Mouse (Mus musculus) ES-E14 (cell line): ENCODE data around the gene Plekhb2. TPM values are rescaled to one million over a fixed set of nuclear protein-coding genes. Genes with fewer than 3 reads are reported as not detected.

Experiments used
- DNase-seq: peaks from one replicate; pipeline ENCODE4 v3.0.0-alpha.2; 2013; ENCODE audit warnings: low read depth, low spot score
- H3K27ac ChIP-seq: 2 replicates; pipeline ENCODE4 v1.5.1; 2012; ENCODE audit warnings: low read depth, mild to moderate bottlenecking, low read length, moderate library complexity, mixed read lengths; ENCODE audit not compliant: poor library complexity, insufficient read depth, severe bottlenecking
- H3K36me3 ChIP-seq: 2 replicates; pipeline ENCODE4 v1.6.1; 2012; ENCODE audit warnings: mild to moderate bottlenecking, low read length, moderate library complexity, mixed read lengths; ENCODE audit not compliant: control insufficient read depth, poor library complexity, insufficient read depth, severe bottlenecking
- H3K4me1 ChIP-seq, 2 experiments: fragments of 150-350 bp in 1 of 2; sonication (generic) in 1 of 2; 2 replicates each; pipeline ENCODE4 v1.6.1; 2012; ENCODE audit warnings: low read length in 2 of 2, mild to moderate bottlenecking in 1 of 2, mixed read lengths in 1 of 2; ENCODE audit not compliant: control insufficient read depth in 2 of 2, insufficient read depth in 2 of 2, poor library complexity in 1 of 2
- H3K4me3 ChIP-seq, 2 experiments: fragments of 150-350 bp in 1 of 2; sonication (generic) in 1 of 2; 2 replicates each; pipeline ENCODE4 v1.5.1; 2012; ENCODE audit warnings: low read length in 2 of 2, low read depth in 1 of 2, mild to moderate bottlenecking in 1 of 2, mixed read lengths in 1 of 2; ENCODE audit not compliant: insufficient read depth in 1 of 2, poor library complexity in 1 of 2, severe bottlenecking in 1 of 2
- H3K9ac ChIP-seq: 2 replicates; pipeline ENCODE4 v1.6.1; 2012; ENCODE audit warnings: low read depth, mild to moderate bottlenecking, low read length, mixed read lengths; ENCODE audit not compliant: poor library complexity, insufficient read depth, severe bottlenecking
- H3K9me3 ChIP-seq: fragments of 150-350 bp; sonication (generic); 2 replicates; pipeline ENCODE4 v1.6.1; 2012; ENCODE audit warnings: low read depth, mild to moderate bottlenecking, low read length; ENCODE audit not compliant: control insufficient read depth, insufficient read depth
- CHD2 ChIP-seq: IDR thresholded peaks from 2 replicates; pipeline ENCODE4 v1.6.1; 2014; ENCODE audit warnings: mild to moderate bottlenecking, low read depth, low read length, inconsistent platforms
- HCFC1 ChIP-seq: IDR thresholded peaks from 2 replicates; pipeline ENCODE4 v1.6.1; 2012; ENCODE audit warnings: low read length, inconsistent platforms, borderline replicate concordance; ENCODE audit not compliant: insufficient read depth
- MAFK ChIP-seq: IDR thresholded peaks from 2 replicates; pipeline ENCODE4 v1.6.1; 2014; ENCODE audit warnings: mild to moderate bottlenecking, low read depth, low read length, inconsistent platforms; ENCODE audit not compliant: insufficient read depth
- ZC3H11A ChIP-seq: IDR thresholded peaks from 2 replicates; pipeline ENCODE4 v1.6.1; 2012; ENCODE audit warnings: low read depth, mild to moderate bottlenecking, inconsistent platforms, low read length, borderline replicate concordance
- ZNF384 ChIP-seq: IDR thresholded peaks from 2 replicates; pipeline ENCODE4 v1.6.1; 2012; ENCODE audit warnings: low read depth, low read length, inconsistent platforms
- in situ Hi-C, 2 experiments: fragments of 600-800 bp; cut with MboI; formaldehyde crosslinking; loops; one replicate each; pipeline ENCODE4 v1.15.1; 2025; ENCODE audit warnings: low sequenced_read_pairs in 2 of 2, inconsistent platforms in 1 of 2; ENCODE audit not compliant: unreplicated experiment in 2 of 2
- total RNA-seq: library from RNA; depleted of rRNA; stranded (reverse); fragments of 300-350 nt; gene quantifications from 2 replicates; pipeline ENCODE4 v1.2.3, GENCODE M21; 2012

The Plekhb2 gene
- total RNA-seq, 1 experiment, result 13.0 TPM

DNA sequence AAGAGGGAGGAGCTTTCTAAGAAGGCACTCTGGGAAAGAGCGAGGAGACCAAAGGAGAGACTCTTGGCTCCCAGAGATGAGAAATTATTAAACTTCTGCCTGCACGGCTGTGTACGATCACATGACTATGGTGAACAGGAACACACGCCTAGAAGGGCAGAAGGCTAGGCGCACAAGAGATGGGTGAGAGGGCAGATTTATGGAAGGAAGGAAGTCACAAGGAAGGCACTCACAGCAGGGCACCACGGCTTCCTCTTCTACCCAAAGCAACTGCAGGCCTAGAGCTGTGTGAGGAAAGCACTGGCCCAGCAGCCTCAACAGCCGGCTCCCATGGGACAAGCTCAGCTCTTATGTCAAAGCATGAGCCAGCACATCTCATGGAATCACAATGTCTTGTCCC lies 21.9 kb upstream of the Plekhb2 start:
- Histone ChIP-seq H3K36me3 (peaks cover 22% of the 10 kb centered on the region), H3K4me1 (no peaks in the 10 kb centered on the region), H3K9me3 (no peaks in the 10 kb centered on the region), H3K4me3 (no peak overlapping the region), H3K27ac (no peak overlapping the region), H3K9ac (no peak overlapping the region)
- no peak for DNase-seq
- no peak for TF ChIP-seq ZC3H11A
- TF ChIP-seq HCFC1, result no peak
- no peak for TF ChIP-seq CHD2
- TF ChIP-seq ZNF384, result no peak
- TF ChIP-seq MAFK, result no peak
- in situ Hi-C loops, result no loop called here

DNA sequence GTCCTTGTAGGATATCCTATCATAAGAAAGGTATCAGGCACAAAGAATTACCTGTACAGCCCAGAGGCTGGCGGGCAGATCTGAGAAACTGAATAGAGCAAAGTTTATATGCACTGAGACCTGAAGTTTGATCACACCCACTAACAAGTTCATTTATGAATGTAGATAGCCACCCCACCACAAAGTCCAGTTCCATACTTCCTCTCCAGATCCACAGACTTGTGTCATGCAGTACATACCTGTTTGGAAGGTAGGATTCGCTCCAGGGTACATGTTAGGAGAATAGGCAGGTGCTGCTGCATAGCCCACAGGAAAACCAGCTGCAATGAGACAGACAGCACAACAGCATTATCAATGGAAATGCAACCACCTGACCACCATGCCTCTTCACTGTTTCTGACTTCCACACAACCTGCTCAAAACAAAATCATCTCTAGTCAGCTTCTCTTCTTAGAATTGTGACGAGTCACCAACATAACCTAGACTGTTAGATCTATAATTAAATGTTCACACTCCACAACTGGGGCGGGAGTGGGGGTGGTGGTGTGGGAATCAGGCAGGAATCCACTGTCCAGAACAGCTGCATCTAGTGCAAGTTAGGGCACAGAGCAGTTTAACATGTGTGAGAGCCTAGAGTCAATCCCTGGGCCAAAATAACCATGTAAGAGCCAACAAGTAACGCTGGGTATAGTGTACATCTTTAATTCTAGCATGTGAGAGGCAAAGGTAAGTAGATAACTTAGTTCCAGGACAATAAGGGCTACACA lies 21.1 kb upstream of the Plekhb2 start:
- no peak overlapping the region for H3K9ac ChIP-seq
- H3K27ac ChIP-seq, result no peak overlapping the region
- no peak for DNase-seq
- no peaks in the 10 kb centered on the region for H3K9me3 ChIP-seq
- no peak overlapping the region for H3K4me3 ChIP-seq
- H3K36me3 ChIP-seq, result peaks cover 20% of the 10 kb centered on the region
- in situ Hi-C loops, result no loop called here
- H3K4me1 ChIP-seq, result no peaks in the 10 kb centered on the region
- TF ChIP-seq CHD2 (no peak), ZNF384 (no peak), ZC3H11A (no peak), HCFC1 (no peak), MAFK (no peak)

DNA sequence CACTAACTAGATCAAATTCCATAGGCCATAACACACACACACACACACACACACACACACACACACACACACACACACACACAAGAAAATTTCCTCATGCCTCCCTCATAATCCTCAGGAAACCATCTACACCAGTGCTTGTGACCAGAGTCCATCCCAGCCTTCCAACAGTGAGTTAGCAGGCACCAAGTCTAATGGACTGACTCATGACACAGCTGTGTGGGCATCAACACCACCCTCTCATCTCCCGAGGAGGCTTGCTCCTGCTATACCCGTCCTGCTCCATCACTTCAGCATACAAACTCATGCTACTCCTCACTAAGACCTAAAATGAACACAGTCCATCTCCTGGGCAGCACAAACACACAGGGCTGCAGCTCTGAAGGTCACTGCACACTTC lies 18.8 kb upstream of the Plekhb2 start:
- no peak for DNase-seq
- TF ChIP-seq ZNF384, result no peak
- no peak for TF ChIP-seq CHD2
- no peak for TF ChIP-seq ZC3H11A
- TF ChIP-seq MAFK, result no peak
- TF ChIP-seq HCFC1, result no peak
- H3K9ac ChIP-seq, result no peak overlapping the region
- no peak overlapping the region for H3K4me3 ChIP-seq
- H3K36me3 ChIP-seq, result peaks cover 23% of the 10 kb centered on the region
- H3K27ac ChIP-seq, result no peak overlapping the region
- H3K9me3 ChIP-seq, result no peaks in the 10 kb centered on the region
- no peaks in the 10 kb centered on the region for H3K4me1 ChIP-seq
- in situ Hi-C loops, result no loop called here

DNA sequence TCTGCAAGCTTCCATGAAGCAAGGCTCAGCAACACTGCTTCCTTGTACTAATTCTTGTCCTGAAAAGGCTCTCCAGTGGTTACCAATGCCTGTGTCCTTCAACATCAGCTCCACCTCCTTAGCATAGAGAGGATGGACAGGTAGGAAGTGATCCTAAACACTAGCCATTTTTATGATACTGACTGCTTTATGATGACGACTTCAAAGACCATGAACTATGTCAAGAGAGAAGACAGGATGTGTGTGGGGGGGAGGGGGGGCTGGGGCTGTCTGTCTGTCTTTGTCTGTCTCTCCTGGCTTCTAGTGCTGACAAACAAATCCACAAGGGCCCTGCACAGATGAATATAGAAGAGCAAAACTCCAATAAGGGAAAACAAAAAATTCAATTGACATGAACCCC lies 18.4 kb upstream of the Plekhb2 start:
- H3K9me3 ChIP-seq, result no peaks in the 10 kb centered on the region
- peaks cover 24% of the 10 kb centered on the region for H3K36me3 ChIP-seq
- TF ChIP-seq MAFK (no peak), HCFC1 (no peak), ZC3H11A (no peak), ZNF384 (no peak), CHD2 (no peak)
- in situ Hi-C loops, result no loop called here
- no peak for DNase-seq
- H3K9ac ChIP-seq, result no peak overlapping the region
- H3K27ac ChIP-seq, result no peak overlapping the region
- no peaks in the 10 kb centered on the region for H3K4me1 ChIP-seq
- no peak overlapping the region for H3K4me3 ChIP-seq

DNA sequence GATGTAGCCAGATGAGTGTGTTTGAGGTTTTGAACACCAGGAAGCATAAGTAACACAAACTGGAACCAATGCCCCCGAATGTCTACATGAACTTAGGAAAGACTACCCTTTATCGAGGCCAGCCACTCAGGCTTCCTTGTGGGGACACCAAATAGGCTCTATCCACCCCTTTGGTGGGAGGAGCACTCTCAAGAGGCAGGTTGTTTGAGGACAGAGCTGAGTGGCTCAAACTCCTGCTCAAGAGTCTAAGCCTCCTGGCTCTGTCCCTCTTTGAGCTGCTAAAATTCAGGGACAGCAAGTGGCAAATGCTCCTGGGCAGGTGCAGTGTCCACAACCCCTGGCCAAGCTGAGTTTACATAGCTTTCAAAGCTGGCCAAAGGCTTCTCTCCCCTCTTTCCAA lies 14.9 kb upstream of the Plekhb2 start:
- Histone ChIP-seq H3K4me1 (peaks cover 0 to 7% of the 10 kb centered on the region in 2 experiments; a peak in 1 of 4 replicates), H3K36me3 (peaks cover 21% of the 10 kb centered on the region), H3K27ac (no peak overlapping the region), H3K4me3 (no peak overlapping the region), H3K9me3 (no peaks in the 10 kb centered on the region), H3K9ac (no peak overlapping the region)
- in situ Hi-C loops, result no loop called here
- TF ChIP-seq MAFK (no peak), CHD2 (no peak), ZNF384 (no peak), ZC3H11A (no peak), HCFC1 (no peak)
- no peak for DNase-seq
